Mouse (Mus musculus): ENCODE measurements at regions not wholly inside any gene's neighbourhood (a gene's known extent, or its start where the extent isn't known, plus 50 kb on each side); places are given as distances from the start of the nearest gene placed in this dataset.
A peak's percentile ranks its signal among the peaks of the same experiment; 100 is the strongest.
"Not testable (repeated sequence)": the region's sequence is repeated elsewhere in the genome, so short reads cannot be mapped to it uniquely, and the experiment has no call there.

DNA sequence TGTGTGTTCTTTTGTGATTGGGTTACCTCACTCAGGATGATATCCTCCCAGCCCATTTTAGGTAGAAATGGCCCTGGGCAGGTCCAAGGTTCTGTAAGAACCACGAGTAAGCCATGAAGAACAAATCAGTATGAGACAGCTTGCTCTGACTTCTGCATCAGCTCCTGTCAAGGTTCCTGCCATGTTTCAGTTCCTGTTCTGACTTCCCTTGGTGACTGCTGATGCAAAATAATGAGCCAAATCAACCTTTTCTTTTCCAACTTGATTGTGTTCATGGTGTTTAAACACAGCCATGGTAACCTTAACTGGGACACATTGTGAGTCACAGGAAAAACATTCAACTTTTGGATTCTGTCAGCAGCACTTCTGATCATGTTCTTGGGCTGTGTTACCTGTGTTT lies 667.4 kb upstream of the Igfbp7 start:
- Histone ChIP-seq H3K4me2 (ENCODE audit: low read depth, low read length) (no peak overlapping the region), H3K9me3 (ENCODE audit: low read length) (no peaks in the 10 kb centered on the region), H3K4me3 (ENCODE audit: low read length) (no peak overlapping the region), H3K9ac (replicated peaks; ENCODE audit: low read length) (no peak overlapping the region), H3K27me3 (ENCODE audit: insufficient read depth, low read length) (no peaks in the 10 kb centered on the region), H3K36me3 (ENCODE audit: insufficient read depth, low read length) (no peaks in the 10 kb centered on the region), H3K27ac (no peak overlapping the region), H3K4me1 (ENCODE audit: insufficient read depth, low read length) (no peaks in the 10 kb centered on the region)
- WGBS: 55% methylated on average over 1 of the region's 1 CpGs
- DNase-seq (ENCODE audit: low spot score) (no peak), ATAC-seq (no peak)
- no peak for TF ChIP-seq CTCF (IDR thresholded peaks at IDR 0.05; ENCODE audit: low read depth)

DNA sequence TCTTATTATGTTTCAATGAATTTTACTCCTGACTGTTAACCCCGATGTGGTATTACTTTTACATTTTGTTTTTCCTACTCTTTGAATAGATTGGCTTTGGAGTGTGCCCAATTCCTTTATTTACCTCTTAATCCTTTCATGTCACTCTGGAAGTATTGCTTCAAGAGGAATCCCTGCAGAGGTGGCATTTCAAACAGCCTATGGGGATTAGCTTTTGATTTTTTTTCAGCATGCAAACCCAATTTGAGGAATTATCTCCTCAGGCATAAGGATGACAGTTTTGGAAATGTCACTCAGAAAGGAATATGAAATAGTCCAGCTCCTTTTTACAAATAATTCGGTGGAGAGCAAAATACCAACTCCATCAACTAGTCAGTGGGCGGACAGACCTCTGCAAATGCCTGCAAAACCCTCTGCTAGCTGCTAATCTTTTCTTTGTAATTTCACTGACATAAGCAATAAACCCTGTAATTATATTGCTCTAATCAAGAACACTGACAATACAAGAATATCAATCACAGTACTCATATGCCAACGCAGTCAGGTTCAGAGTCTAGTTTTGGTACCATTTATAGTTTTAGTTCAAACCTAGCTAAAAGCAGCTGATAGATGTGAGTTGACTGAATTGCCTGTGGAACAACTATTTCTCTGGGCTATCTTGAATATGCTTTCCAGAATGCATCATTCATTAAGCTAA lies 624.9 kb upstream of the Igfbp7 start:
- no peak for DNase-seq (ENCODE audit: low spot score)
- Histone ChIP-seq H3K9me3 (ENCODE audit: low read length) (no peaks in the 10 kb centered on the region), H3K4me2 (ENCODE audit: low read depth, low read length) (no peak overlapping the region), H3K4me1 (ENCODE audit: insufficient read depth, low read length) (no peaks in the 10 kb centered on the region), H3K4me3 (ENCODE audit: low read length) (no peak overlapping the region), H3K27ac (no peak overlapping the region), H3K27me3 (ENCODE audit: insufficient read depth, low read length) (no peaks in the 10 kb centered on the region), H3K9ac (replicated peaks; ENCODE audit: low read length) (no peak overlapping the region), H3K36me3 (ENCODE audit: insufficient read depth, low read length) (no peaks in the 10 kb centered on the region)
- TF ChIP-seq CTCF (IDR thresholded peaks at IDR 0.05; ENCODE audit: low read depth): no peak
- no peak for ATAC-seq
- WGBS: 60% methylated on average over 4 of the region's 4 CpGs

DNA sequence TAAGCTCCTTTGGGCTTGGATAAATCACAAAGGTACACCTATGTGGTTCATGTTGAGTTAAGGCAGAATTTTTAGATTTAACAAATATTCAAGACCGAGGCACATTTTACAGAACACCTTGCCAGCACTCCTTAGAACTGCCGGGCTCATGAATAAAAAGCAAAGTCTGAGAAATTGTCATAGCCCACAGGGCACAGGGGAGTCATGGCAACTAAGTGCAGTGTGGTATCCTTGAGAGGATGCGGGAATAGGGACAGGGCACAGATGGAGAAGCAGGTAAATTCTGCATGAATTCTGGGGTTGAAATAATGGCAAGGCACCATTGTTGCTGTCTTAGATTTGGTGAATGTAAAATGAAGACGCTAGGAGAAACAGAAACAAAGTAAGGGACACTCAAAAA lies 609.7 kb upstream of the Igfbp7 start:
- no peaks in the 10 kb centered on the region for H3K36me3 ChIP-seq (ENCODE audit: insufficient read depth, low read length)
- no peaks in the 10 kb centered on the region for H3K9me3 ChIP-seq (ENCODE audit: low read length)
- no peak overlapping the region for H3K4me2 ChIP-seq (ENCODE audit: low read depth, low read length)
- 75% methylated on average over 4 of the region's 4 CpGs for WGBS
- ATAC-seq (0 out of 2 replicates have a peak, but pooled peaks have one; percentile 43), DNase-seq (ENCODE audit: low spot score) (no peak)
- H3K27me3 ChIP-seq (ENCODE audit: insufficient read depth, low read length): no peaks in the 10 kb centered on the region
- H3K27ac ChIP-seq: no peak overlapping the region
- no peak for TF ChIP-seq CTCF (IDR thresholded peaks at IDR 0.05; ENCODE audit: low read depth)
- no peak overlapping the region for H3K9ac ChIP-seq (replicated peaks; ENCODE audit: low read length)
- H3K4me1 ChIP-seq (ENCODE audit: insufficient read depth, low read length): no peaks in the 10 kb centered on the region
- no peak overlapping the region for H3K4me3 ChIP-seq (ENCODE audit: low read length)

DNA sequence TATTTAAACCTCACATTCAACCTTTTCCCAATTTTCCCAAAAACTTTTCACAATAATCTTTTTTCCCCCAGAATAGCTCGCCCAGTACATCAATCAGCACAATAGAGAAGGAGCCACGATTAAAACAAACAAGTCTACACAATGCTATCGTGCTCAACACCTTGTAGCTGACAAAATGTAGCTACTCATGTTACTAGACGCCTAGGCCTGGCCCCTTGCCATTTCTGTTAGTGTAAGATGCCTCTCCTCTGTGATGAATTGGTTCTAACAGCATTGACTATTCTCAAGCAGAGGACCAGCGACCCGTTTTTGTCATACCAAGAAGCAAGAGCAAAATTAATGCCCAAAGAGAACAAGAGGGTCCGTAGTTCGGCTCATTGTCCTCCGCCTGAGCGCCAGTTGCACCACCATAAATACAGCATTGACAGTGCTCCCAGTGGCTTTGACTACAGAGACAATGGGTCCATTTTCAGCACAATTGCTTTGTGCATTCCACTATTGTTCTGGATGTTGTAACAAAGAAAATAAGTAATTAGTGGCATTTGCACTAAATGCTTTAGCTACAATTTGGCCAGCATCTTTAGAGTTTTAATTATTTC lies 578.7 kb upstream of the Igfbp7 start:
- H3K9me3 ChIP-seq (ENCODE audit: low read length): no peaks in the 10 kb centered on the region
- ATAC-seq (no peak), DNase-seq (ENCODE audit: low spot score) (peak; percentile 18)
- no peak overlapping the region for H3K27ac ChIP-seq
- H3K9ac ChIP-seq (replicated peaks; ENCODE audit: low read length): no peak overlapping the region
- H3K4me2 ChIP-seq (ENCODE audit: low read depth, low read length): no peak overlapping the region
- no peak for TF ChIP-seq CTCF (IDR thresholded peaks at IDR 0.05; ENCODE audit: low read depth)
- no peak overlapping the region for H3K4me3 ChIP-seq (ENCODE audit: low read length)
- no peaks in the 10 kb centered on the region for H3K36me3 ChIP-seq (ENCODE audit: insufficient read depth, low read length)
- WGBS: 46% methylated on average over 10 of the region's 10 CpGs
- H3K27me3 ChIP-seq (ENCODE audit: insufficient read depth, low read length): no peaks in the 10 kb centered on the region
- no peaks in the 10 kb centered on the region for H3K4me1 ChIP-seq (ENCODE audit: insufficient read depth, low read length)

DNA sequence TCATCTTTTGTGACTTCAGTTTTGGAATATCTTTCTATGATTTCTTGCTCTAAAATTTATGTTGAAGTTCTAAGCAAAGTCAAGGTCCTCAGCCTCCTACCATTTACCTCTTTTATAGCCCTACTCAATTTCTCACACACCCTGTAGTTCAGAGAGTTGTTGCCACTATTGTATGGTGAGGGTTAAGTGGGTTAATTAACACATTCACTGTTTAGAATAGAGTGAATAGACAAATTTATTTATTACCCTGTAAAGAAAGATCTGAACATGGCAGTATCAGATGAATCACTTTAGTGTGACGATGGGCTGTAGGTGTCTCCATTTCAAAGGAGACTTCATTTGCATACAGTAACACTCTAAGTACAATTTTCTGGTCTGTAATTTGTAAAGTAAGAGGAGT lies 577.4 kb upstream of the Igfbp7 start:
- Histone ChIP-seq H3K9me3 (ENCODE audit: low read length) (no peaks in the 10 kb centered on the region), H3K4me3 (ENCODE audit: low read length) (no peak overlapping the region), H3K36me3 (ENCODE audit: insufficient read depth, low read length) (no peaks in the 10 kb centered on the region), H3K27me3 (ENCODE audit: insufficient read depth, low read length) (no peaks in the 10 kb centered on the region), H3K9ac (replicated peaks; ENCODE audit: low read length) (no peak overlapping the region), H3K4me1 (ENCODE audit: insufficient read depth, low read length) (no peaks in the 10 kb centered on the region), H3K4me2 (ENCODE audit: low read depth, low read length) (no peak overlapping the region), H3K27ac (no peak overlapping the region)
- ATAC-seq (no peak), DNase-seq (ENCODE audit: low spot score) (no peak)
- no peak for TF ChIP-seq CTCF (IDR thresholded peaks at IDR 0.05; ENCODE audit: low read depth)
- WGBS: 66% methylated on average over 1 of the region's 1 CpGs

DNA sequence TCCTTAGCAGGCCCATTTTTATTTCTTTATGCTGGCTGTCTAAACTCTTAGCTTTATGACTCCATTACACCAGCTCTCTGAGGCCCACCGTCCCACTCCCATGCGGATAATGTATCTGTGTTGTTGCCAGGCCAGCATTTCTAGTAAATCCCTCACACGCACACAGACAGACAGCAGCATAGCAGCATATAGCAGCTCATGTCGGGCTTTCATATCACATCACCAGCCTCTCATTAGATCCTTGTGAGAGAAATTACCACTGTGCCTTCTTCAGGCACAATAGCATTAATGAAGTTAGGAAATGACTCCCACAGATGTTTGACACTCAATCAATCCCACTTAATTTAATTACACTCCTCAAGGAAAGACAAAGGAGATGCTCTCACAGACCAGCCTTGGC lies 532.2 kb upstream of the Igfbp7 start:
- H3K9ac ChIP-seq (replicated peaks; ENCODE audit: low read length); H3K27ac ChIP-seq; H3K27me3 ChIP-seq (ENCODE audit: insufficient read depth, low read length); H3K9me3 ChIP-seq (ENCODE audit: low read length); DNase-seq (ENCODE audit: low spot score); H3K4me2 ChIP-seq (ENCODE audit: low read depth, low read length); H3K4me3 ChIP-seq (ENCODE audit: low read length); H3K36me3 ChIP-seq (ENCODE audit: insufficient read depth, low read length); H3K4me1 ChIP-seq (ENCODE audit: insufficient read depth, low read length): not testable (repeated sequence)
- peak; percentile 49; the same call in 1 of the 2 replicates for ATAC-seq
- WGBS: 48% methylated on average over 4 of the region's 4 CpGs

DNA sequence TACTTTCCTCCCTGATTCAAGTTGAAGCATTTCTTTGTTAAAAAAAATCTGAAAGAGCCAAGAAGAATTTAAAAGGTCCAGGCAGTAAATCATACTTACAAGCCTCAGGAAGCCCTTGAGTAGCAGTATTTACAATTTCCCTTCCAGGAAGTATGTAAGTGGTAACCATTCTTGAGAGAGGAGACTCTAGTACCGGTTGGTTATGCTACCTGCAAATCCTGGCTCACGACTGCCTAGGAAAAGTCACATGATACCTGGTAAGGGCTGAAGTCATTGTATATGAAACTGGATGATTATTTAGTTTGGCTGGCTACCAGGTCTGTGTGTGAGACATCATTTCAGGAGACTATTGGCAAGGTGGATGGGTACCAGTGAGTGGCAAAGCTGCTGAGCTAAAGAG lies 524.0 kb upstream of the Igfbp7 start:
- no peaks in the 10 kb centered on the region for H3K4me1 ChIP-seq (ENCODE audit: insufficient read depth, low read length)
- no peak overlapping the region for H3K4me3 ChIP-seq (ENCODE audit: low read length)
- no peak overlapping the region for H3K9ac ChIP-seq (replicated peaks; ENCODE audit: low read length)
- no peak for TF ChIP-seq CTCF (IDR thresholded peaks at IDR 0.05; ENCODE audit: low read depth)
- no peaks in the 10 kb centered on the region for H3K27me3 ChIP-seq (ENCODE audit: insufficient read depth, low read length)
- no peaks in the 10 kb centered on the region for H3K36me3 ChIP-seq (ENCODE audit: insufficient read depth, low read length)
- ATAC-seq: no peak
- no peak overlapping the region for H3K4me2 ChIP-seq (ENCODE audit: low read depth, low read length)
- no peak for DNase-seq (ENCODE audit: low spot score)
- H3K27ac ChIP-seq: no peak overlapping the region
- WGBS: 89% methylated on average over 2 of the region's 2 CpGs
- no peaks in the 10 kb centered on the region for H3K9me3 ChIP-seq (ENCODE audit: low read length)

Data from hindbrain, postnatal 0 days (tissue).